Mouse (Mus musculus): ENCODE measurements around the gene Bik.

Bik gene

DNA sequence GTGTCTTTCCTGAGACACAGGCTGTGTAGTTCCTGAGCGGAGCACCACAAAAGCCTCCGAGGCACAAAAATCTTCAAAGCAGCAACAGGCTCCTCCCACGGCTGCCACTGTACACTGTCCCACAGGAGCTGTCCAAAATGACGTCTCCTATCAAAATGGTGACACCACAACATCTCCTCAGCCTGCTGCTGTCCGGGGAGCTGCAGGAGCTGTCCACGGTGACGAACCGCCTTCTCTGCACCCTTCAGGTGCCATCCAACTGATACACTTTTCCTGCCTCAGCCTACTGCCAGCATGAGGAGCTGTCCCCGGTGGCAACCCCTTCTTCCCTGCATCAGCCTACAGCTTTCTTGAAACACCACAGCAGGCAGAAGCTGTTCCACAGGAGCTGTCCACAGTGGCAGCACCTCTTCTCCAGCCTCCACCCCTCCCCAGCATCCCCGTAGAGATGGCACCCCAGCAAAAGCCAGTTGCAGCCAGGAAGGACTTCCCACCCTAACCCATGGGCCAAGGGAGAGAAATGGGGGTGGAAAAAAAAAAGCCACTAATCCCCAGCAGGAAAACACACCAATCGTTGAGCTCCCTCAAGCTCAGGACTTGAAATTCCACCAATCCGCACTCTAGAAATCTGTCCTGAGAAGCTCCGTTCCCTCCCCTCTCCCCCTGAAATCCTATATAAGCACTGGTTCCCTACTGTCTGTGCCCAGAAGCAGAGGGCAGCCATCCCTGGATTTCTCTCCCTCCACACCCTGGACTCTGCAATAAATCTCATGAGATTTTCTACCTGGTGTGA, 14.0 kb upstream of the Bik start:
- peak; percentile 20 for DNase-seq (ENCODE audit: low spot score)

DNA sequence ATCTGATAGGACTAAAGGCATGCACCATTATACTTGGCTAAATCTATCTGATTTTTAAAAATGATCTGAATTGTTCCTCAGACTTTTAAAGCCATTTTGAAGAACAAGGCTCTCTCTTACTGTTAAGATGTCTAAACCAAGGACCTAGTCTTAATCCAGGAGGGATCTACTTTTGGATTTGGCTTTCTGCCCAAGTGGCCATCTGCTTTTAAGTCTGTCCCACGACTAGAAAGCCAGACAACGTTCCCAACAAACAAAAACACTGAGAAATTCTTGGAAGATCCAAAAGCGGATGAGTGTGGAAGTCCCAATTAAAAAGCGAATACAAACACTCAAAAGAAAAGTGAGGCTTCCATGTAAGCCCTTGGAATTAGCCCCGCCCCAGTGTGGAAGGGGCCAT, 11.6 kb upstream of the Bik start:
- DNase-seq (ENCODE audit: low spot score) = no peak

DNA sequence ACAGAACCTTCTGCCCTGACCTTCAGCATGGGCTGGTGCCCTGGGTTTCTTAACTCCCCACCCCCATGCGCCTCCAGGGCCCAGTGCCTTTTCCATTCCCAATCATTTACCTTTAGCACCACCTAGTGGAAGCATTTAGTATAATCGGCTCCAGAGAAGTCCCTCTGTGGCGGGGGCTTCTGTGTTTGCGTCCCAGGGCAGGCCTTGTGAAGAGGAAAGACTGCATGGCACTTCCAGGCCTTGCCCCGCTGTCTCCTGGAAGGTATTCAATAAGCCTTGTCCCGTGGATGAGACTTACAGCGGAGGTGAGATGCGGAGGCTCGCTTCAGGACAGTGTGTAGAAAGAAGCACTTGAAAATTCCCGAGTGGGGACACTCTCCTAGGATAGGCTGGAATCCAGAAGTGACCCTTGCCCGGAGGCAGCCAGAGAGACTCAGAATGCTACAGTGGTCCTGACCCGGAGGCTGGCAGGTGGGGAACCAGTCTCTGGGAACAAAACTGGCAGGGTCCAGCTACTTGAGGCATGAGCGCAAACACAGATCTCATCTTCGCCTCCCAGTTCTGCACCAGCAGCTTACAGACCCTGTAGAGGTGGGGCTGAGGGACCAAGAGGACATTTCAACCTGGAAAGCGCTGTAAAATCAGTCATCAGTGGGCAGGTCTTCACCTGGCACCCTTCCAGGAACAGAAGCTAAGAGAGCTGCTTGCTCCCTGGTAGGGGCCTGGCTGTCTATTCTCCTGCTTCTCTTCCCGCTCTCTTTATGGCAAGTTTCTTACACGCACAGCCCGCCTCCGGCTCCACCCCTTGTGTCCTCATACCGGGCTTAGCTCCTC, 8.2 kb upstream of the Bik start:
- DNase-seq (ENCODE audit: low spot score) = peak; percentile 53

DNA sequence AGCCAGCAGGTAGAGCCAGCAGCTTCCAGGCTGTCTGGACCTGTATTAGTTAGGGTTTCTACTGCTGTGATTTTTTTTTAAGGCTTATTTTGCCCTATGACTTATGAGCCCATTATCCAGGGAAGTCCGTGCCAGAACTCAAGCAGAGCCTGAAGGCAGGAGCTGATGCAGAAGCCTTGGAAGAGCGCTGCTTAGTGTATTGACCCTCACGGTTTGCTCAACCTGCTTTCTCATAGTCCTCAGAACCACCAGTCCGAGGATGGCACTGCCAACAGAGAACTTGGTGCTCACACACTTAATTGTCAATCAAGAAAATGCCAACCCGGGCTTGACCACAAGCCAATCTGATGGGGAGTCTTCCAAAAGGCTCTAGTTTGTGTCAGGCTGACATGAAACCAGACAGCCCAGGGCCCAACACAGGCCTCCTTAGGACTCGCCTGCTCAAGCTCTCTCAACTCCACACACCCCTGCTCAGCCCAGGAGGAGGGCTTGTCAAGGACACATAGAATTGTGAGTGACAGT, 5.7 kb upstream of the Bik start:
- no peak for DNase-seq (ENCODE audit: low spot score)

DNA sequence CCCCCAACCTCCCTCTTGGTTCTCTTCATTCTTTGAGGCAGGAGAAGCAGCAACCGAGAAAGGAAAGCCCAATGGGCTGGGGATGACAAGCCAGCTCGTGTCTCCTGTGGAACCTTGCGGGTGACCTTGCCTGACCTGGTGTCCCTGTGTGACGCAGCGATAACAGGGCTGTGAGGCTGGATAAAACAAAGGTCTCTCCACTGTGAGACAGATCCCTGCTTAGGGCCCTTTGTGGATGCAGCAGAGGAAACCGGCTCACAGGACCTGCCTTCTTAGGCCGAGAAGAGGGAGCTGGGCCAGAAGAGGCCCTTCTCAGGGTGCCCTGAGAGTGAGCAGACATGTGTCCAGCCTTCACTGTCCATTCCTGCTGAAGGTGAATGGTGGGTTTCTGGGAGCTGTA, 3.5 kb upstream of the Bik start:
- no peak for DNase-seq (ENCODE audit: low spot score)

DNA sequence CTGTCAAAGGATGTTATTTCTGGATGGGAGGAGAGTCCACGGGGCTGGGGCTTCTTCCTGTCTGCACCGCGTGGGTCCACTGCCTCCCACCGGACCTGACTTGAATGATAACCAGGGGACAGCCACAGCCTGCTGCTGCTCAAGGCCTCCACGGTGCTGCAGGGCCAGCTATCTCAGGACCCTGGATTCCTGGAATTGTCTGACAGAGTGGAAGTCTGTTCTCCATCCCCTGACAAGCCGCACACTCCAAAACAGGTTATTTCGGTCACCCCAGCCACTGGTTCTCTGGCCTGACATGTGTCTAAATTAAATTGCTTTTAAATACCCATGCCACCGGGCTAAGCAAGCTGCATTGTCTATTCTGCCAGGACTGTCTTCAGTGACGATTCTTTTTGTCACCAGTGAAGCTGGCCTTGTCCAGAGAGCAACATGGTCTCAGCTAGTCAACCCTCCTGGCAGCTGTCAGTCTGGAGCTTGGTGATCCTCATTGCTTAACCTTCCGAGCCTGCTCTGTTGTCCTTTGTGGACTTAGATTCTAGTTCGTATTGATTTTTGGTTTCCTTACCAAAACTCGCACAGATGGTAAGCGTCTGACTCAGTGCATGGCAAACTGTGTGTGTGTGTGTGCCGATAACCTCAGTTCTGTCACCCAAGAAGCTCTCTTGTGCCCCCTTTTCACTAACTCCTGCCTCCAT, 2.9 kb upstream of the Bik start:
- DNase-seq (ENCODE audit: low spot score) = no peak

DNA sequence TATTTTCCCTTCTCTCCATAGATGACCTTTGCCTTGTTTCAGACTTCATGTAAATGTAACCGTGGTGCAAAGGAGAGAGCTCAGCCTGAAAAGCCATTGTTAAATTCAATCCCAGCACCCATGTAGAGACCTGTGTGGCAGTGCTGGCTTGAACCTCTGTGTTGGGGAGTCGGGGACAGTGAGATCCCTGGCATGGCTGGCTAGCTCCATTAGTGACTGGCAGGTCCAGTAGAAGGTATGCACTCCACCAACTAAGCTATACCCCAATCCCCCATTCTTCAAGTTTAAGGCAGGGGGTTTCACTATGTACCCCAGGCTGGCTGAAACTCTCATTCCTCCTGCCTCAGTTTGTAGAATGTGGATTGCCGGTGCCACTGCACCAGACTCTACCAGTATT, 2.3 kb upstream of the Bik start:
- no peak for DNase-seq (ENCODE audit: low spot score)

DNA sequence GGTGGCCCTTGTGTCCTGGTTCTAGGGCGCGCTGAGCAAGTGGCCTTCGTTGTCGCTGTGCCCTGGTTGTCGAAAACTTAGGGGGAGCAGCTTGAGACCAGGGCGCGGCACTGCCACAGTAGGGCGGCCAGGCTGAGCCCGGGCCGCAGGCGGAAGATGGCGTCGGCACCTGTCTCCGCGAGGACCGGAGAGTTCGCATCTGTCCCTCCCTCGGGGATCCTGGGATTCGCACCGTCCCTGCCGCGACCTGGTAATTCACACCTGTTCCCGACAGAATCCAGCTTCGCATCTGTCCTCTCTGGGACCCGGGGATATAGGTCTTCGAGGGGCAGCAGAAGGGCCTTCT, 403 bp downstream of the Bik start:
- DNase-seq (ENCODE audit: low spot score) = no peak

DNA sequence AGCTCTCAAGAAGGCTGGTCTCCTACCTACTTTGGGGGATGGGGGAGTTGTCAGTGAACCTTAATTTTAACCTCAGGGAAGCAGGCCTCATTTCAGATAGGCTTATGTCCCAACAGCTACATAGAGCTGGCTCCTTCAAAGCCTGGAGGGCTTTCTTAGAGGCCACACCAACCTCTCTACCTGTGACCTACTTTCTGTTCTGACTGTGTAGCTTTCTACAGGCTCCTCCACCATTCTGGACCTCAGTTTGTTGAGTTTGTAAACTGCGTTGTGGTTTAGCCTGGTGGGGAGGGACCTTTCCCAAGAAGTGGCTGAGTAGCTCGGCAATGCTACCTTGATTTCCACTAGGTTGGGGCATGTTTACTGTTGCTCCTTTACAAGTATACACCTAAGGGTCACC, 1.1 kb downstream of the Bik start:
- no peak for DNase-seq (ENCODE audit: low spot score)

DNA sequence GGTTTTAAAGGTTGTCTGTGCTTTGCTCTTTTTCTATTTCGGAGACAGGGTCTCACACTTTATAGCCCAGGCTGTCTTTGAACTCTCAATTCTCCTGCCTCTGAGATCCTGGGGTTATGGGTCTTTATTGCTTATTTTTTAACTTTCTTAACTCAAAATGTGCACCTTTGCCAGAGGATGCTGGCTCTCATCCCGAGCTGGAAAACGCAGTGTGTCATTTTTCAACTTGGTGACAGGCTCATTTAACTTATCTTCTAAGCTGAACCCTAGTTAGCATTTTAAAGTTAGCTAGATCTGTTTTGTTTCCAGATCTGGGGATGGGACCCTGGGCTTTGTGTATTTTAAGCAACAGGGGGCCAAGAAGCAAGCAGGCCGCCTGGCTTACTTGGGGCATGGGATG, 2.2 kb downstream of the Bik start:
- DNase-seq (ENCODE audit: low spot score) = no peak

DNA sequence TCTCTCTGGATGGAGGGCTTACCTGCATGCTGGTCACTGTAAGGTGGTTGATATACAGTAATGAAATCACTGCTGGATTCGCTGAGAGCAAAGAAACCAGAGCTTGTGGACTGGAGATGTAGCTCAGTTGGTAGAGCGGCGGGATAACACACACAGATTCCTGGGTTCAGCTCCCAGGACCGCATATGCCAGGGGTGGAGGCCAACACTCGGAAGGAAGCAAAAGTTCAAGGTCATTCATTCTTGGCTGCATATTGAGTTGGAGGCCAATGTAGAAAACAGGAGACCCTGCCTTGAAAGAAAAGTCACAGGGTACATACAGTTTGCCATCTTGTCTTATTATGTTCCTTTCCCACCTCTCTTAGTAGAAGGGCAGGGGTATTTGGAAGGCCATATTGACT, 3.1 kb downstream of the Bik start:
- no peak for DNase-seq (ENCODE audit: low spot score)

DNA sequence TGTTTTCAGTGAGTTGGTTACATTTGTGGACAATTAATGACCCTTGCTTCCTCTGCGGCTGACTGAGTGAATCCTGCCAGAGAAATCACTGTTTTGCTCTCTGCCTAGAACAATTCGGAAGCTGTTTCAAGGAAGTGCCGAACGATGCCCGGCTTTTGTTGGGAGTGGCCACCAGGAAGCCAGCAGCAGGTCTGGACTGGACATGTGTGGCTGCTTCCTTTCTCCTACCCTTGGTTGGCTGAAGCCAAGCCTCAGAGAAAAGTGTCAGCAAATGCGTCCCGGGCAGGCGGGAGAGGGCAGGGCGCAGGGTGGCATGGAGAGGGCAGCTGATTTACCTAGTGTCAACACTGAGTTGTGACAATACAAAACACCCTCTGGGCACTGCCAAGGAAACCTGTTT, 3.6 kb downstream of the Bik start:
- DNase-seq (ENCODE audit: low spot score) = no peak

DNA sequence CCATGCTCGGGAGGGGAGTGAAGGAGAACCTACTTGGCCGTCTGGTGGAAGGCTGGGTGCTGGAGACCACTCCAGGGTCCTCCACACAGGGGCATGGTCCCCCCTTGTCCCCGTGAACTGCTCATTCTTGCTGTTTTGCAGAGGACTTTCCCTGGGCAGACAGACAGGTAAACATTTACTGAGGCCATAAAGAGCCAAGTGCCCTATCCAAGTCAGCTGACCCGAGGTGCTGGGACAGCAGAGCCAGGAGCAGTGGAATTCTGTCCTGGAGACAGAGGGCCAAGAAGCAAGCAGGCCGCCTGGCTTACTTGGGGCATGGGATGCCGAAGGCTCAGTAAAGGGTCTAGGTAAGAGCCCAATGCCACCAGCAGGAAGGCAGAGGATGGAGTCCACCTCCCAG, 4.0 kb downstream of the Bik start:
- no peak for DNase-seq (ENCODE audit: low spot score)

DNA sequence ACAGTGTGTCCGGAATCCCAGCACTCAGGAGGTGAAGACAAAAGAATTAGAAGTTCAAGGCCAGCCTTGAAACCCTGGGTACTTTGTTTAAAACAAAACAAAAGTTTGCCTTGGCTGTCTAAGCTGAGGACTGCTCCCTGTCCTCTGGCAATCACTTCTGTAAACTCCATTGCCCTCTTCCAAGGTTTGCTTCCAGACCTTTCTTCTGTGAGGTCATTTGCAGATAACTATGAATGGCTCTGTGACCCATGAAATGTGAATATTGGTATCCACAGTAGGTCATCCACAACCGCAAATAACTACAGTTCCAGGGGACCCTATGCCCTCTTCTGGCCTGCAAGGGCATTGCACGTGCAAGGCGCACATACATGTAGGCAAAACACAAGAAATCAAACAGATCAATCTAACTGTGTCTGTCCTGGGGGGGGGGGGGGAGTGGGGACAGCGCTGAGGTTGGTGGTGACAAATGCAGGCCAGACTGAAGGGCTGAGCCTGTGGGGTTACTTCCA, 5.4 kb downstream of the Bik start:
- no peak for DNase-seq (ENCODE audit: low spot score)

DNA sequence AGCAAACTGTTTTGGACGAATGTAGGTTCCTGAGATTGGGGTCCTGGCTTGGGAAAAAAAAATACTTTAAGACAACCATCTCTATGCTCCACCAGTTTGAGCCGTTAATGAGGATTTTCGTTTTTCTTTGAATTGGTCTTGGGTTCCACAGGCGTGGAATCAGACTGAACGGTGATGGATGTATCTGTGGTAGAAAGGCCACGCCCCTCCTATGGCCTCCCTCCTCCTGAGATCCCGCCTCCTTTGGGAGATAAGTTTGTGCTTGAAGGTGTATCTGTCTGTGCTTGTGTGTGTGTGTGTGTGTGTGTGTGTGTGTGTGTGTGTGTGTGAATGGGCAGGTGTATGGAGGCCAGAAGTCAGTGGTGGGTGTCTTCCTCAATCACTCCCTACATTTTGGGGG, 5.9 kb downstream of the Bik start:
- DNase-seq (ENCODE audit: low spot score) = no peak

DNA sequence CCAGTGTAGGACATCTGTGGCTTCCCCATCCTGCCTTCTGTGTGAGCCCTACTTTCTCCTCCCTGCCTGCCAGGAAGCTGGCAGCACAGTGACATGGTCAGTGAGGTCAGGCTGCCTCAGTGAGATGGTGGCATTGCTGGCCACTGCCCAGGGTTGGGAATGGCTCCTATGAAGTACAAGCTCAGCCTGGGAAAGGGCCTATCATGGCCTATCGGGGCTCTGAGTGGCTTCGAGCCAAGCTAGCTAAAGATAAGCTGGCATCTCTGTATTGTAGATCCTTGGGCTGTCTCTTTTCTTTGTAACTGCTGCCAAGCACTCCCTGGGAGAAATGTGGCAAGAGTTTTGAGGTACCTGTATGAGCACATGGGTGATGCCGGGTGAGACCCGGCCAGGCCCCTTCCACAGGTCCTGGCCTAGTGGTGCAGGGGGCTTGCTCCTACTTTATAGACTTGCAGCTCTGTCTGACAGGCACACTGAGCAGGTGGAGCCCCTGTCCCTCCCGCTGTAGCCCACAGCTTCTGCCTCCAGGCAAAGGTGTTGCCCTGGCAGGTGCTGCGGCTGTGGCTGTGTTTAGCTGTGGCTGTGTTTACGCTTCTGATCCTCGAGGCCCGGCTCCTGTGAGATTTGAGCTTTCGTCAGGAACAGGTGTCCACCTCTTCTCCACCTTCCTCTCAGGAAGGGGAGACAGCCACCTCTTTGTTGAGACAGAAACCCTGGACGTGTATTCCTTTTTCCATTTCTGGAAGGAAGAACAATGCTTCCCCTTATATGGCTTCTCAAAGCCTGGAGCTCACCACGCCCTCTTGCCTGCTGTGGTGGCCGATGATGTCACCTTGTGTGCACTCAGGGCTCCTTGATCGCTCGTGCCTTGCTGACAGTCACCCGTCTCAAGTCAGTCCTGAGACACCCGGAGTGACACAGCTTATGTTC, 8.6 kb downstream of the Bik start:
- DNase-seq (ENCODE audit: low spot score) = no peak

DNA sequence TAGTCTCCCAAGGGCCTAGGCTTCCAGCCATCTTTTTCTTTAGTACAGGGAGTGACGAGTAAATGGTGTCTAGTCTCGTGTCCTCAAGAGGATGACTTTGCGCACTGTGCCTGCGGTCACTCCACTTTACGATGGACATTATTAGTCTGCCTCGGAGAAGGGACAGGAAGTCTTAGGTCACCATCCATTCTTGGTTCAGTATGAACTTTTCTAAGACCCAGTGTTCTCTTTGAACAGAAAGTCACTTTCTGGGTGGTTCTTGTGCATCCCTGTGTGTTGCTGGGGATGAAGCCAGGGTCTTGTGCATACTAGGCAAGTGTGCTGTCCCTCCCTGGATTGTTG, 9.2 kb downstream of the Bik start:
- DNase-seq (ENCODE audit: low spot score) = no peak

DNA sequence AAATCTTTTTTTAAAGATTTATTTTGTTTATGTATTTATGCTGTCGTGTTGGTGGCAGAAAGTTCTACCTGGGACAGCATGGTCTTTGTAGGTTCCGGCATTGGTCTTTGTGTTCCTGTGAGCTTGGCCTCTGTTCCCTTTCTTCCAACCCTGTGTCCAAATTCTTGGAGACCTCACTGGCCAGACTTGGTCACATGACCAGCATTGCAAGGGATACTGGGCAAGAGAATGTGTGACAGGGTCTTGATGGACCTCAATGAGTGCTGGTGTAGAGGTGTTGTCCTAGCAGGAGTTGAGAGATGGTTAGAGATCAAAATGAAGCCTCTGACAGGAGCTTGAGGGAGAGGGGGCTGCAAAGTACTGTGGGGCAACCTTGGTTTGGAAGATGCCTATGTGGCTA, 12.2 kb downstream of the Bik start:
- DNase-seq (ENCODE audit: low spot score) = no peak

DNA sequence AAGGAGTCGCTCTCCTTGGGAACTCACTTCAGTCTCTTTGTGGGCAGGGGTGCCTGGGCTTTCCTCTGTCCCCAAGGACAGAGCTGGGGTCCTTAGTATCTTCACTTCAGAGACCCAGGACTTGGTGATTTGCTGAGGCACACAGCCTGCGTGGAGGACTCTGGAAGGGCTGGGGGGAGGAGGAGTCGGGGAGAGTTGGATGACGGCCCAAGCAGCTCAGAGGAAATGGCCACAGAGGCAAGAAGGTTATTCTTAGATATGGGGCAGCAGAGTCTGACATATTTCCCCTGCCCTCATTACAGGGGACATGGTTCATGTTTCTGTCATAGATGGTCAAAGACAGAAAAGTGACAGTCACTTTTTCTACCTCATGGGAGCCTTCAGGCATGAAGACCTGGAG, 13.2 kb downstream of the Bik start:
- DNase-seq (ENCODE audit: low spot score) = no peak

DNA sequence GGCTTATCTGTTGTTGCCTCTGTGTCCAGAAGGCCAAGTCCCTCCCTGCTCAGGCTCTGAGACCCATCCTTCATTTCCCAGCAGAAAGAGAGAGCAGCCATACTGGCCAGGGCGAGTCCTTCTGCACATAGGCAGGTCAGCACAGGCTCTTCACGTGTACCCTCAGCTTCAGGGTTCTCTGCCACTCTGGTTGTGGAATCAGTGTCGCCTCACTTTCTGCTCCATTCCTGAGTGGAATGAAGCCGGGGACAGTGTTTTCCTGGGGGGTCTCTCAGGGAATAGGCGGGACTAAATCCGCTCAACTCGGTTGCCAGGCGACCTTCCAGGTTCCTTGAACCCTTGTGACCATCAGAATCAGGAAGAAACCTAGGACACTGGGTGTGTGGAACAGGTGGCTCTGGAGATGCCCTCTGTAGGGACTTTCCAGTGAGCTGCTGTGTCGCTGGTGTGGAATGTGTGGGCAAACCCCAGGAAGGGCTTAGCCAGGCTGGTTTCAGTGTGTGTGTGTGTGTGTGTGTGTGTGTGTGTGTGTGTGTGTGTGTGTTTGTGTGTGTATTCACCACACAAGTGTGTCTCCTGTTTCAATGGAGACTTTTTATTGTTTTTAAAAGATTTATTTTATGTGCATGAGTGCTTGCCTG, 15.1 kb downstream of the Bik start:
- DNase-seq (ENCODE audit: low spot score) = no peak

DNA sequence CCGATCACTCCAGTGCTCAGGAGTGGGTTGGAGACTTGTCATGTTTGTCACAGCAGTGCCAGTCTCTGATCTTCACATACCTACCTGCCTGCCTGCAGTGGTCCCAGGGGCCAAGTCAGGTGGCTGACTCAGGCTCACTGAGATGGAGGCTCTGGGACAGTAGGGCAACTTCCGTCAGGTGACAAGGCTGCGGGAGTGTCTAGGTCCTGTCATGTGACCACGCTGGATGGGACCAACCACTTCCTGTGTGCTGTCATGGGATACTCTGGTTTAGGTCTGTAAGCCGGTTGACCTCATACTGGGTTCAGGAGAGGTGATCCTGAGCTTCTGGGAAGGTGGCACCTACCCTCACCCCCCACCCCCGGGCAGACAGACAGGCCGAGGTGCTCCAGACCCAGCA, 19.4 kb downstream of the Bik start:
- no peak for DNase-seq (ENCODE audit: low spot score)

Data from testis, postnatal 14 days (tissue).